Mouse (Mus musculus): ENCODE data around the gene Olfr766-ps1.

DNA sequence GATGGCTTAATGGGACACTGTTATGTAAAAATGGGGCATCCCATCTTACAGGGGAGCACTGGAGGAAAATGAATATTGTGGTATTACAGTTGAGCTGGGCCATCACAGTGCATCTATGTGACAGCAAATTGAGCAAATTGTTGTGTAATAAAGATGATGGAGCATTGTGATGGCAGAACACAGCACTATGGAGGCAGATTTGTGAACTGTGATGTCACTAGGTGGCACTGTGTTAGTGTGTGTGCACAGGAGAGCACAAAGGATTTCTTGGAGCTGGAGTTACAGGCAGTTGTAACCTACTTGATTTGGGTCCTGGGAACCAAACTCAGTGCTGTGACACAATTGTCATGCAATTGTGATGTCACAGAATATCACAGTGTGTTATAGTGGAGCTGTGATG lies 45.5 kb downstream of the Olfr766-ps1 start:
- TF ChIP-seq CTCF (conservative IDR thresholded peaks at IDR 0.05; ENCODE audit: low read length) (no peak), POU5F1 (IDR thresholded peaks at IDR 0.05; ENCODE audit: borderline replicate concordance, low read length) (no peak), NANOG (IDR thresholded peaks at IDR 0.05; ENCODE audit: borderline replicate concordance, low read length) (no peak)
